Mouse (Mus musculus): ENCODE results near the gene Map3k4. TPM values are rescaled to one million over a fixed set of nuclear protein-coding genes. Genes with fewer than 3 reads are reported as not detected.

Map3k4 gene
- polyA plus RNA-seq, 1 experiment: 33.4 TPM

GRCm38 (mm10) chr17:12195137-12195536 is 123.5 kb downstream of the Map3k4 start:
- TF ChIP-seq POLR2A (IDR thresholded peaks at IDR 0.05; ENCODE audit: borderline replicate concordance, insufficient read depth, low read length) (no peak), CTCF (IDR thresholded peaks at IDR 0.05; ENCODE audit: borderline replicate concordance, insufficient read depth, low read depth, low read length) (no peak)
- Histone ChIP-seq H3K27me3 (ENCODE audit: control insufficient read depth, insufficient read depth, low read length) (no peaks in the 10 kb centered on the region), H3K27ac (ENCODE audit: insufficient read depth, low read length) (no peak overlapping the region), H3K4me3 (replicated peaks; ENCODE audit: insufficient read depth, low read depth, low read length) (no peak overlapping the region), H3K4me1 (ENCODE audit: control insufficient read depth, insufficient read depth, low read length) (no peaks in the 10 kb centered on the region)
- WGBS: 47% methylated on average over 5 of the region's 5 CpGs
- DNase-seq: no peak

DNA sequence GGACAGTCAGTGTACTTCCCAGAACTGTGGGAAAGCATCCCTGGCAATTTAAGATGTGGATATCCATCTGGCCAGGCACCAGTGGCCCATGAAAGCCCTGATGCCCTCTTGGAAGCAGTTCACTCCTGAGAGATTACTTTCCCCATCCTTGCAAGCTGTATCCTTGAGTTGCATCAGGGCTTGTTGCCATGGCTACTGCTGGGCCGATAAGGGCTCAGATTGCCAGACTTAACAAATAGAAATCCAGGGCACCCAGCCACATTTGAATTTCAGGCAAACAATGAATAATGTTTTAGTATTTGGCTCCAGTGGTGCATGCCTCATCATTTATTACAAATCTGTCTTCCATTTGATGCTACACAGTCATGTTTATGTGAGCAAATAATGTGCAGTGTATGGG is 130.8 kb downstream of the Map3k4 start:
- Histone ChIP-seq H3K27ac (ENCODE audit: insufficient read depth, low read length) (no peak overlapping the region), H3K27me3 (ENCODE audit: control insufficient read depth, insufficient read depth, low read length) (no peaks in the 10 kb centered on the region), H3K4me3 (replicated peaks; ENCODE audit: insufficient read depth, low read depth, low read length) (no peak overlapping the region), H3K4me1 (ENCODE audit: control insufficient read depth, insufficient read depth, low read length) (no peaks in the 10 kb centered on the region)
- DNase-seq: no peak
- 12% methylated on average over 1 of the region's 1 CpGs for WGBS
- TF ChIP-seq CTCF (IDR thresholded peaks at IDR 0.05; ENCODE audit: borderline replicate concordance, insufficient read depth, low read depth, low read length) (no peak), POLR2A (IDR thresholded peaks at IDR 0.05; ENCODE audit: borderline replicate concordance, insufficient read depth, low read length) (no peak)

GRCm38 (mm10) chr17:12186341-12186740 is 132.3 kb downstream of the Map3k4 start:
- no peak for DNase-seq
- 88% methylated on average over 3 of the region's 3 CpGs for WGBS
- H3K4me1 ChIP-seq (ENCODE audit: control insufficient read depth, insufficient read depth, low read length): no peaks in the 10 kb centered on the region
- no peaks in the 10 kb centered on the region for H3K27me3 ChIP-seq (ENCODE audit: control insufficient read depth, insufficient read depth, low read length)
- H3K4me3 ChIP-seq (replicated peaks; ENCODE audit: insufficient read depth, low read depth, low read length): no peak overlapping the region
- no peak for TF ChIP-seq POLR2A (IDR thresholded peaks at IDR 0.05; ENCODE audit: borderline replicate concordance, insufficient read depth, low read length)
- TF ChIP-seq CTCF (IDR thresholded peaks at IDR 0.05; ENCODE audit: borderline replicate concordance, insufficient read depth, low read depth, low read length): no peak
- H3K27ac ChIP-seq (ENCODE audit: insufficient read depth, low read length): no peak overlapping the region

- 96% methylated on average over 4 of the region's 4 CpGs for WGBS
- Histone ChIP-seq H3K4me1 (ENCODE audit: control insufficient read depth, insufficient read depth, low read length) (no peaks in the 10 kb centered on the region), H3K27me3 (ENCODE audit: control insufficient read depth, insufficient read depth, low read length) (no peaks in the 10 kb centered on the region), H3K27ac (ENCODE audit: insufficient read depth, low read length) (no peak overlapping the region), H3K4me3 (replicated peaks; ENCODE audit: insufficient read depth, low read depth, low read length) (no peak overlapping the region)
- no peak for DNase-seq
- TF ChIP-seq CTCF (IDR thresholded peaks at IDR 0.05; ENCODE audit: borderline replicate concordance, insufficient read depth, low read depth, low read length) (no peak), POLR2A (IDR thresholded peaks at IDR 0.05; ENCODE audit: borderline replicate concordance, insufficient read depth, low read length) (no peak)
These were observed 132.7 kb downstream of the Map3k4 start for GRCm38 (mm10) chr17:12185855-12186254.

DNA sequence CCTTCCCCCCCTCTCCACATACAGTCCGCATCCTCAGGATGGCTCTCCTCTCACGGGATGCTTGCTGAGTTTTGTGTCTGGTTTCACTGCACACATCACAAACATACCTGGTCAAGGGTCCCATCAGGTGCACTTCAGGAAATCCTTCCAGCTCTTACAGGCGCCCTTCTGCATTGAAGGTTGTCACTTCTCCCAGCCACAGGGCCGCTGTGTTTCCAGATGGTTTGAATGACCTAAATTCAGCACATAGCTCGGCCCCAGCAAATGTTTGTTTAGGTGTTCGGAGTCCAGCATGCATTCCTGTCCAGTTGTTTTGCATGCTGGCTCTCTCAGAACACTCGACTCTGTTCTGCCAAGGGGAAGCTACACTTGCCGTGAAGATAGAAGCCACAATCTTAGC is 134.3 kb downstream of the Map3k4 start:
- Histone ChIP-seq H3K4me3 (replicated peaks; ENCODE audit: insufficient read depth, low read depth, low read length) (no peak overlapping the region), H3K4me1 (ENCODE audit: control insufficient read depth, insufficient read depth, low read length) (no peaks in the 10 kb centered on the region), H3K27ac (ENCODE audit: insufficient read depth, low read length) (no peak overlapping the region), H3K27me3 (ENCODE audit: control insufficient read depth, insufficient read depth, low read length) (no peaks in the 10 kb centered on the region)
- no peak for DNase-seq
- 80% methylated on average over 8 of the region's 8 CpGs for WGBS
- no peak for TF ChIP-seq CTCF (IDR thresholded peaks at IDR 0.05; ENCODE audit: borderline replicate concordance, insufficient read depth, low read depth, low read length)
- TF ChIP-seq POLR2A (IDR thresholded peaks at IDR 0.05; ENCODE audit: borderline replicate concordance, insufficient read depth, low read length): no peak

- no peak overlapping the region for H3K27ac ChIP-seq (ENCODE audit: insufficient read depth, low read length)
- DNase-seq: no peak
- H3K27me3 ChIP-seq (ENCODE audit: control insufficient read depth, insufficient read depth, low read length): no peaks in the 10 kb centered on the region
- H3K4me1 ChIP-seq (ENCODE audit: control insufficient read depth, insufficient read depth, low read length): no peaks in the 10 kb centered on the region
- TF ChIP-seq CTCF (IDR thresholded peaks at IDR 0.05; ENCODE audit: borderline replicate concordance, insufficient read depth, low read depth, low read length) (no peak), POLR2A (IDR thresholded peaks at IDR 0.05; ENCODE audit: borderline replicate concordance, insufficient read depth, low read length) (no peak)
- H3K4me3 ChIP-seq (replicated peaks; ENCODE audit: insufficient read depth, low read depth, low read length): no peak overlapping the region
- WGBS: 90% methylated on average over 5 of the region's 5 CpGs
These were observed 135.7 kb downstream of the Map3k4 start for GRCm38 (mm10) chr17:12182702-12183485.

- Histone ChIP-seq H3K4me3 (replicated peaks; ENCODE audit: insufficient read depth, low read depth, low read length) (no peak overlapping the region), H3K27me3 (ENCODE audit: control insufficient read depth, insufficient read depth, low read length) (no peaks in the 10 kb centered on the region), H3K27ac (ENCODE audit: insufficient read depth, low read length) (no peak overlapping the region), H3K4me1 (ENCODE audit: control insufficient read depth, insufficient read depth, low read length) (no peaks in the 10 kb centered on the region)
- WGBS: 72% methylated on average over 2 of the region's 2 CpGs
- DNase-seq: no peak
- TF ChIP-seq POLR2A (IDR thresholded peaks at IDR 0.05; ENCODE audit: borderline replicate concordance, insufficient read depth, low read length) (no peak), CTCF (IDR thresholded peaks at IDR 0.05; ENCODE audit: borderline replicate concordance, insufficient read depth, low read depth, low read length) (no peak)
These were observed 138.8 kb downstream of the Map3k4 start for GRCm38 (mm10) chr17:12179766-12180165.

GRCm38 (mm10) chr17:12179339-12179738 is 139.3 kb downstream of the Map3k4 start:
- Histone ChIP-seq H3K4me3 (replicated peaks; ENCODE audit: insufficient read depth, low read depth, low read length) (no peak overlapping the region), H3K27me3 (ENCODE audit: control insufficient read depth, insufficient read depth, low read length) (no peaks in the 10 kb centered on the region), H3K4me1 (ENCODE audit: control insufficient read depth, insufficient read depth, low read length) (no peaks in the 10 kb centered on the region), H3K27ac (ENCODE audit: insufficient read depth, low read length) (no peak overlapping the region)
- 87% methylated on average over 7 of the region's 7 CpGs for WGBS
- DNase-seq: no peak
- no peak for TF ChIP-seq CTCF (IDR thresholded peaks at IDR 0.05; ENCODE audit: borderline replicate concordance, insufficient read depth, low read depth, low read length)
- TF ChIP-seq POLR2A (IDR thresholded peaks at IDR 0.05; ENCODE audit: borderline replicate concordance, insufficient read depth, low read length): no peak

Other genes with a start within 250 kb of the Map3k4 start
- gene Agpat4, start 200.1 kb downstream of the Map3k4 start, polyA plus RNA-seq (2012; rRNA removed): 42.8 and 50.1 TPM in 2 replicates
- gene Plg, start 59.8 kb upstream of the Map3k4 start, polyA plus RNA-seq (2012; rRNA removed): 0.24 and 0.46 TPM in 2 replicates
- gene Slc22a3, start 188.9 kb upstream of the Map3k4 start, polyA plus RNA-seq (2012; rRNA removed): 0.30 and 0.52 TPM in 2 replicates